Mouse (Mus musculus): Measurements from ENCODE around the gene Pou1f1.

Pou1f1 gene

GRCm38 (mm10) chr16:65564306-65564705 lies 44.0 kb downstream of the Pou1f1 start:
- no peak for DNase-seq (ENCODE audit: low spot score in 2 of 2)

GRCm38 (mm10) chr16:65564951-65565350 lies 44.6 kb downstream of the Pou1f1 start:
- no peak for DNase-seq (ENCODE audit: low spot score in 2 of 2)

GRCm38 (mm10) chr16:65568853-65569252 lies 48.5 kb downstream of the Pou1f1 start:
- no peak for DNase-seq (ENCODE audit: low spot score in 2 of 2)

GRCm38 (mm10) chr16:65577298-65578029 lies 57.2 kb downstream of the Pou1f1 start:
- no peak for DNase-seq (ENCODE audit: low spot score in 2 of 2)

Measured in urinary bladder, postnatal 4 days (tissue).